Mouse (Mus musculus) forebrain, embryonic 12.5 days (tissue): ENCODE measurements around the gene Otc. TPM values are rescaled to one million over a fixed set of nuclear protein-coding genes. Genes with fewer than 3 reads are reported as not detected.
A peak's percentile ranks its signal among the peaks of the same experiment; 100 is the strongest.

Source experiments
- ATAC-seq: fragments of 200-750 bp; cut with Nextera tagmentation; 2 replicates; pipeline ENCODE4 v1.8.0; 2017; ENCODE audit warnings: moderate TSS enrichment; ENCODE audit not compliant: low FRiP score
- H3K27ac ChIP-seq: fragments of 300-500 bp; sonication (generic); 2 replicates; pipeline ENCODE4 v1.5.1; 2016; ENCODE audit warnings: mild to moderate bottlenecking
- H3K27me3 ChIP-seq: fragments of 300-500 bp; sonication (generic); 2 replicates; pipeline ENCODE4 v1.6.1; 2016; ENCODE audit warnings: mild to moderate bottlenecking
- H3K36me3 ChIP-seq: fragments of 300-500 bp; sonication (generic); replicated peaks from 2 replicates; pipeline ENCODE4 v1.6.1; 2016; ENCODE audit warnings: mild to moderate bottlenecking
- H3K4me1 ChIP-seq: fragments of 300-500 bp; sonication (generic); 2 replicates; pipeline ENCODE4 v1.6.1; 2016
- H3K4me2 ChIP-seq: fragments of 300-500 bp; sonication (generic); 2 replicates; pipeline ENCODE4 v1.6.1; 2016; ENCODE audit warnings: mild to moderate bottlenecking, moderate library complexity
- H3K4me3 ChIP-seq: fragments of 300-500 bp; sonication (generic); replicated peaks from 2 replicates; pipeline ENCODE4 v1.5.1; 2016; ENCODE audit warnings: mild to moderate bottlenecking
- H3K9ac ChIP-seq: fragments of 300-500 bp; sonication (generic); 2 replicates; pipeline ENCODE4 v1.6.1; 2016; ENCODE audit warnings: mild to moderate bottlenecking
- H3K9me3 ChIP-seq: fragments of 300-500 bp; sonication (generic); 2 replicates; pipeline ENCODE4 v1.6.1; 2016
- WGBS: fragments of 180-500 bp; shearing (Covaris S2); methylation state at CpG from one replicate; pipeline ENCODE4 v1.1.7; 2016; 5-methylcytosine and 5-hydroxymethylcytosine counted together
- polyA plus RNA-seq: library from polyadenylated mRNA; unstranded; fragments of >200 nt; fragmentation: Nextera tagmentation; extraction: Ambion mirVana; gene quantifications from 2 replicates; pipeline ENCODE4 v1.2.1, GENCODE M21; 2016

Otc gene
- not detected in 2 replicates for polyA plus RNA-seq

DNA sequence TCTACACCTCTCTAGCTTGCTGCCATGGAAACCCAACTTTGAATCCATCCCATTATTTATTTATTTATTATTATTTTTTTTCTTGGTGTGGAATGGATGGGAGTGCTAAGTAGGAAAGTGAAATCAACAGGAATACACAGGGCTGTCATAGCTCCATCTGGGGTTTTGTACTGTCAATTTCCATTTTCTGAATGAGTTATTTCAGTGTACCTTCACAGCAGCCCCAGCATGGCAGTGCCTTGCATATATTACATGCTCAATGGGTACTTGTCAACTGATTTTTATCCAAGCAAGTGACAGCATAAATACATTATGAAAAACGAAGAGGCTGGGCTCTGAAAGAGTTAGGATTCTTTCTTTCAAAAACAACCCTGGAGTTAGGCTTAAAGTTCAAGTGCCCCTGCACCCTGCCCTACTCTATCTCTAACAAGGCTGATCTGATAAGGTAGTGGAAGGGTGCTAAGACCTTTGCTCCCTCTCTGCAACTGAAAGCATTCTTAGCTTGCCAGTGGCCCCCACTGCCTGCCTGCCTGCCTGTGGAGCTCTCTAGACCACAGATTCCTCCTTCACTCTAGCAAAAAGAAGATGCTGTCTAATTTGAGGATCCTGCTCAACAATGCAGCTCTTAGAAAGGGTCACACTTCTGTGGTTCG is at the start of gene Otc:
TSS of gene Otc (plus strand) at position 454 of the 653 bp plus-strand sequence.
- H3K36me3 ChIP-seq, result no peaks in the 10 kb centered on the region
- no peak within 1 kb of the TSS for H3K4me2 ChIP-seq
- no peaks in the 10 kb centered on the region for H3K4me1 ChIP-seq
- H3K9me3 ChIP-seq, result no peaks in the 10 kb centered on the region
- no peak within 1 kb of the TSS for H3K4me3 ChIP-seq
- 40% methylated on average over 2 of the region's 2 CpGs for WGBS
- ATAC-seq, result no peak
- no peak within 1 kb of the TSS for H3K27ac ChIP-seq
- H3K27me3 ChIP-seq, result no peaks in the 10 kb centered on the region
- H3K9ac ChIP-seq, result no peak within 1 kb of the TSS

DNA sequence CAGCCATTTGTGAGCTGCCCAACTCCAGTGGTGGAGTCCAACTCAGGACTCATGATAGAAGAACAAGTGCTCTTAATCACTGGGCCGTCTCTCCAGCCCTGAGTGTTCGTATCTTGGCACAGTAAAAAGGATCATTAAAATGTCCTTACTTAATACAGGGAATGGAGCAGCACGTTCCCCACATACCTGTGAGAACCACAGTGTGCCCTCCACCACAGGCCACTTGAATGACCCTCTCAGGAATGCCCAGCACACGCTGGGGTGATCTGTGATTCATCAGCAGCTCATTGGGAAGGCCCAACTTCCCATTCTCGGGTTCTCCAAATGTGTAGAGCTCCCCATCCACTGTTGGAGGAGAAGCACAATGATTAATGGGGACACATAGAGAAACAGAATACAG is 46.2 kb upstream of the Otc start:
- no peak overlapping the region for H3K27ac ChIP-seq
- no peaks in the 10 kb centered on the region for H3K9me3 ChIP-seq
- H3K9ac ChIP-seq, result no peak overlapping the region
- ATAC-seq, result no peak
- WGBS, result 82% methylated on average over 5 of the region's 5 CpGs
- H3K4me1 ChIP-seq, result no peaks in the 10 kb centered on the region
- peaks cover 3% of the 10 kb centered on the region for H3K36me3 ChIP-seq
- H3K27me3 ChIP-seq, result no peaks in the 10 kb centered on the region
- no peak overlapping the region for H3K4me3 ChIP-seq
- no peak overlapping the region for H3K4me2 ChIP-seq

DNA sequence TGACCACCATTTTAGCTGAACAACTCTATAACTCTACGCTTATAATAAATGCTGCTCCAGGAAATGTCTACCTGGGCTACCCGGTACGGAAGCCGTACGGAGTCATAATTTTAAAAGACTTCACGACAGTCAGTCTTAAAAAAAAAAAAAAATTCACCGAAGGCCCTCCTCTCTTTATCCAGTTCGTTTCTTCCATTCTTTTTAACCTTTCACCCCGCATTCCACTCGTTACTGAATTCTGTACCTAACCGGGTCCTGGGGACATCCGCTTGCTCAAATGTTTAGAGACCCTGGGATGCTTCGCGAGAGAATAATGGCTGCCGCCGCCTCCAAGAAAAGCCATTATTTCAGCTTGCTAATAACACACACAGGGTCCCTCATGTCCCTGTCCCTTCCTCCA is 36.1 kb upstream of the Otc start:
- H3K27me3 ChIP-seq, result no peaks in the 10 kb centered on the region
- H3K27ac ChIP-seq, result peak overlapping the region; percentile 69
- H3K9ac ChIP-seq, result peak overlapping the region; percentile 59
- H3K4me1 ChIP-seq, result peaks cover 3% of the 10 kb centered on the region; the same call in 1 of the 2 replicates
- ATAC-seq, result peak; percentile 44
- peak overlapping the region; percentile 49 for H3K4me3 ChIP-seq
- WGBS, result 19% methylated on average over 16 of the region's 16 CpGs
- no peaks in the 10 kb centered on the region for H3K9me3 ChIP-seq
- H3K4me2 ChIP-seq, result peak overlapping the region; percentile 55
- no peaks in the 10 kb centered on the region for H3K36me3 ChIP-seq

DNA sequence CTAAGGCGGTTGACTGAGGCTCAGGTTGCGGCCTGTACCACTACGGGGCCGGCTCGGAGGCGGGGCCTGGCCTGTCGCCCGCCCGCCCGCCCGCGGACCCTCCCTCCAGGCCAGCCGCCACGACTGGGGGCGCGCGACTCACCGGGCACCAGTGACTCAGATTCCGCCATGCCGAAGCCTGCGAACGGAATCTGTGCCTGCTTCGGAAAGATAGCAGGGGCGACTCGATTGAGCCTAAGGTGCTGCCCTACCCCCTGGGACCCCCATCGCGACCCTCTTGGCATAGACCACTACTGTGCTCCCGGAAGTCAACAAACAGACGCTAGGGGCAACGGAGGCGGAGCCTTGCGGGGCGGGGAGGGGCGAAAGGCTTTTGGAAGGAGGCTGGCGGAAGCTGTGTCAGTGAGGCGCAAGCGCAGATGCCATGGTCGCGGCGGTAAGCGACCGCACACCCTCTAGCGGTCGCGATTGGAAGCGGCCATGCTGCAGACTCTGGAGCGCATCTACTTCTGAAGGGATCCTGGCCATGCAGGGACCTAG is 35.6 kb upstream of the Otc start, which contains the start of gene Rpgr:
TSS of gene Rpgr (minus strand) at position 511 of the 540 bp plus-strand sequence.
- ATAC-seq, result peak; percentile 98
- Histone ChIP-seq H3K27ac (peak within 1 kb of the TSS; percentile 69), H3K27me3 (no peaks in the 10 kb centered on the region), H3K4me2 (peak within 1 kb of the TSS; percentile 55), H3K36me3 (no peaks in the 10 kb centered on the region), H3K4me3 (peak within 1 kb of the TSS; percentile 49), H3K9ac (peak within 1 kb of the TSS; percentile 59), H3K9me3 (no peaks in the 10 kb centered on the region), H3K4me1 (peaks cover 3% of the 10 kb centered on the region; the same call in 1 of the 2 replicates)
- WGBS, result 16% methylated on average over 43 of the region's 47 CpGs

DNA sequence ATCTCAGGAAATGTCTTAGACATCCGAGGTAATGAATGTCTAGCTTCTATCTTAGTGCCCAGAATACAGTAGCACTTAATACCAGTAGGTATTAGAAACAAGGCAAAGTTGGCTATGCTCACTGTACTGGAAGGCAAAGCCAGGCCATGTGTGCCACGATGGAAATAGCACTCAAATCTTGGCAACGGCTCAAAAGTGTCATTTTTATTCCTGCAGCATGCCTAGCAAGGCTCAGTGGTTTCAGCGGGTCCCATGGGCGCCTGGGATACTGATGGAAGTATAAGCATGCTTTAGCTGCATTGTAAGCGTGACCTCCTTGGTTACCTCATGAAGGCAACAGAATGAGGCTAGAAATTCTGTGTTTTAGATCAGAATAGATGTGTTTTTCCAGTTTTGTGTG is 32.8 kb upstream of the Otc start:
- Histone ChIP-seq H3K36me3 (no peaks in the 10 kb centered on the region), H3K4me3 (no peak overlapping the region), H3K4me2 (no peak overlapping the region), H3K27me3 (no peaks in the 10 kb centered on the region), H3K9me3 (no peaks in the 10 kb centered on the region), H3K27ac (no peak overlapping the region), H3K4me1 (peaks cover 3% of the 10 kb centered on the region; the same call in 1 of the 2 replicates), H3K9ac (no peak overlapping the region)
- WGBS, result 68% methylated on average over 6 of the region's 6 CpGs
- ATAC-seq, result no peak

DNA sequence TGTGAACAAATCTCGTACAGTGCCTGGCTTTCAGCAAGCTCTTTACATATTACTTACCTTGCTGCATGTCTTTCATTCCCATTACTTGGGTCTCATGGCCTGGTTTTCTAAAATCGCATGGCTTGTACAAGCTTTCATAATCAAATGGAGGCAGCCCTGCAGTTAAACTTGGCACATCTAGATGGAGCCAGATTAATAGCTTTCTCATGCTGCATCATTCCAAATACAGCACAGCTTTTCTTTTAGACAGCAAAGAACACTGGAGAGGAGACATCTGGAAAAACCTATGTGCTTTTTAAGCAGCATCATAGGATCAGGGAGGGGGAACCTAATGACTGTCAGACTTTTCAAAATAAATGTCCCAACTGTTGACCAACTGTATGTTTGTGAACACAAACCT is 19.1 kb upstream of the Otc start:
- no peak for ATAC-seq
- Histone ChIP-seq H3K9ac (no peak overlapping the region), H3K4me2 (no peak overlapping the region), H3K4me1 (no peaks in the 10 kb centered on the region), H3K4me3 (no peak overlapping the region), H3K27ac (no peak overlapping the region), H3K27me3 (no peaks in the 10 kb centered on the region), H3K9me3 (no peaks in the 10 kb centered on the region), H3K36me3 (no peaks in the 10 kb centered on the region)
- 83% methylated on average over 2 of the region's 2 CpGs for WGBS

DNA sequence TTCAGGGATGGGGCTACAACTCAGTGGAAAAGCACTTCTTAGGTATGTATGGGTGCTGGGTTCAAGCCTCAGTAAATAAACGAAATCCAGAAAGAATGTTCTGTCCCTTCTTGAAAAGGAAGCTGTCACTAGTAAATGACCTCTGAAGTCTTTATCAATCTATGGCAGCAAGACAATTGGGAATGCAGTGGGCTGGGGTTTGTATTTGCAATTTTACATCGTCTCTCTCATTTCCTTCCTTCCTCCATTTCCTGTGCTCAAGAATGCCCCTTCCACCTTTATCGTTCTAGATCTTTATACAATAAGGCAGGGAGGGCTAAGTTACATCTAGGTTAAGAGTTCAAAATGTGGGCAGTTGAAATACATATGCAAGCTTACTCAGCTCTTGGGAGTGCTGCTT is 17.5 kb upstream of the Otc start:
- no peaks in the 10 kb centered on the region for H3K9me3 ChIP-seq
- H3K4me1 ChIP-seq, result no peaks in the 10 kb centered on the region
- no peaks in the 10 kb centered on the region for H3K36me3 ChIP-seq
- no peaks in the 10 kb centered on the region for H3K27me3 ChIP-seq
- no peak overlapping the region for H3K4me2 ChIP-seq
- H3K9ac ChIP-seq, result no peak overlapping the region
- no peak for ATAC-seq
- H3K4me3 ChIP-seq, result no peak overlapping the region
- H3K27ac ChIP-seq, result no peak overlapping the region
- WGBS, result 66% methylated on average over 3 of the region's 3 CpGs

DNA sequence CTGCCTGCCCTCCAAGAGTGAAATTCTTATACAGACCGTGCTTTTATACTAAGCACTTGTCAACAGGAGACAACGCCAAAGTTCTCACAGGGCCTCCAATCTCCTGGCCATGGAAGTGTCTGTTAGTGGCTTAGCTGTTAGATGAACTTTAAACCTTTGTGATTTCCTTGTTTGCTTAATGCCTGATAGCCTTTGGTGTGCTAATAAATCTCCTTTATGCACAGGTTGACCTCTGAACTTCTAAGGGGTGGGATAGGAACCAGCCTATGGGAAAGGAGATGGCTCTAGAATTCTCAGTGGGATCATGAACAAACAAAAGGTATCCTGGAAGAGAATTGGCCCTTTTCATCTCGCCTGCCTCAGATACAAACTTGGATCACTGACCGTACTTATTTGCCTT is 12.6 kb upstream of the Otc start:
- ATAC-seq, result no peak
- 43% methylated on average over 4 of the region's 4 CpGs for WGBS
- H3K27me3 ChIP-seq, result no peaks in the 10 kb centered on the region

DNA sequence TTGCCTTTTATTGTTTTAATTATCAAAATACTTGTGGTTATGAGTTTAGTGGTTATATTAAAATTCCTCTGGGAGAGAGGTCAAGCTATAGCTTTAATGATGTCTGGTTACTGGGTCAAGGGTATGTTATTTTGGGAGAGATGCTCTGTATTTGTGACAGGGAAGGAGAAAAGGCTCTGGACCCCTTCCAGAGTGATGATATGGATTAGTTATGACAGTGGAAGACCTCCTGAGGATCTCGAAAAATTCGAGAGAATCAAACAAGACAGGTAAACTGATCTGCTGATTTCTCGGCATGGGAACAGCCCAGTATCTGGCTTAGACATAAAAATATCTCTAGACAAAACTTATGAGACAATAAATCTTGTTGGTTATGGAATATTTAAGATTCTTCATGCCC is 8.2 kb upstream of the Otc start:
- no peak overlapping the region for H3K9ac ChIP-seq
- H3K9me3 ChIP-seq, result no peaks in the 10 kb centered on the region
- no peaks in the 10 kb centered on the region for H3K27me3 ChIP-seq
- no peak overlapping the region for H3K4me2 ChIP-seq
- WGBS, result 73% methylated on average over 3 of the region's 3 CpGs
- no peaks in the 10 kb centered on the region for H3K36me3 ChIP-seq
- no peak overlapping the region for H3K4me3 ChIP-seq
- ATAC-seq, result no peak
- no peaks in the 10 kb centered on the region for H3K4me1 ChIP-seq
- no peak overlapping the region for H3K27ac ChIP-seq

More for the DNA sequence above, 12.6 kb upstream of the Otc start:
- Histone ChIP-seq H3K36me3 (no peaks in the 10 kb centered on the region), H3K9ac (no peak overlapping the region), H3K4me1 (no peaks in the 10 kb centered on the region), H3K4me2 (no peak overlapping the region), H3K9me3 (no peaks in the 10 kb centered on the region), H3K4me3 (no peak overlapping the region), H3K27ac (no peak overlapping the region)

DNA sequence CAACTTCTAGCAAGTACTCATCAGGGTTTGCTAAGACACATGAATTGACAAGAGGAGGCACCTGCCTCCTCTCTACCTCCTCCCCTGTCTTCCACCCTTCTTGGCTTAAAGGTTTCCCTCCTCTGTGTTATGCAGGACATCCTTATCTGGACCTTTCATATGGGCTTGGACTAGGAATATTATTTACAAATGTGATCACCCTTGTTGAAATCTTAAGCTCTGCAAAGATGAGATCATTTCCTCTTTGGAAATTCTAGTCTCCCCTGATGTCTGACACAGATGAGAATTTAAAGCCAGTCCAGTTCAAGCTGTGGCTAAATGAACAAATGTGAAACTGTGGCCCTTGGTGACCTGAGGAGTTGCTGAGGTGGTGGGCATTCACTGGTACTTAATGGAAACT is 748 bp upstream of the Otc start:
- no peaks in the 10 kb centered on the region for H3K9me3 ChIP-seq
- ATAC-seq, result no peak
- H3K27ac ChIP-seq, result no peak overlapping the region
- no peaks in the 10 kb centered on the region for H3K27me3 ChIP-seq
- no peak overlapping the region for H3K4me3 ChIP-seq
- H3K9ac ChIP-seq, result no peak overlapping the region
- H3K36me3 ChIP-seq, result no peaks in the 10 kb centered on the region
- no peak overlapping the region for H3K4me2 ChIP-seq
- H3K4me1 ChIP-seq, result no peaks in the 10 kb centered on the region

DNA sequence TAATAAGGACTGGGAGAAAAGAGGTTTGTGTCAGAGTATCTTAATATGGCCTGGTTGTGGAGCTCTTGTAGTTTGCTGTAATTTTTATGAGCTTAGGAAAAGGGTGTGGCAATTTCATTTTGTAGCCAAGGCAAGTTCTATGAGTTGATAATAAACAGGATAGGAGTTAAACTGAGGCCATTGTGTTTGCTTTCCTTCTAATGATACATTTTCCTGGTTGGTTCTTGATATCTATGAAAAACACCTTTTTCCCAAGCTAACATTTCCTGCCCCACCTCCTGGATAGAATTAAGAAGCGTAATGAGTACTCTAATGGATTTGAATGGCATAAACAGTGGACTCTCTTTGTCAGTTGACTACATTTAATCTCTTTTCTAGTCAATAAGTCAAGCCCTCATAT is 5.7 kb downstream of the Otc start:
- Histone ChIP-seq H3K9ac (no peak overlapping the region), H3K27ac (no peak overlapping the region), H3K27me3 (no peaks in the 10 kb centered on the region), H3K9me3 (no peaks in the 10 kb centered on the region), H3K4me3 (no peak overlapping the region), H3K36me3 (no peaks in the 10 kb centered on the region), H3K4me1 (no peaks in the 10 kb centered on the region), H3K4me2 (no peak overlapping the region)
- WGBS, result 85% methylated on average over 1 of the region's 1 CpGs
- ATAC-seq, result no peak

DNA sequence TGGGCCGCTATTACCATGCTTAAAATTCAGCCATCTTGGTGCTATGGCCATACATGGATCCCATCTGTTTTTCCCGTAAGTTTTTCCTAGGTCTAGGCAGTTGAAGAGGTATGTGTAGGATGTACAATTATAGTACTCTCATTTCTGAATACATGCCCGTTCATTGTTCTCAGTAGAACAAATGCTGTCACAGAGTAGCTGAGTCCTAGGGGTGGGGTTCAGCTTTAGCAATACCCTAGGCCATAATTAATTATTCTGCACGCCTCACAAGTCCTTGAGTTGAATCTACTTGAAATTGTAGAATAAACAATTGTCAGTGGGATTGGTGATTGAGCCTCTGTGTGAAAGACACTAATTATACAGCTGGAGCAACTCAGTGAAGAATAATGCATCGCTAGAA is 6.2 kb downstream of the Otc start:
- Histone ChIP-seq H3K27me3 (no peaks in the 10 kb centered on the region), H3K9me3 (no peaks in the 10 kb centered on the region), H3K9ac (no peak overlapping the region), H3K4me1 (no peaks in the 10 kb centered on the region), H3K4me3 (no peak overlapping the region), H3K36me3 (no peaks in the 10 kb centered on the region), H3K27ac (no peak overlapping the region), H3K4me2 (no peak overlapping the region)
- no peak for ATAC-seq
- 61% methylated on average over 5 of the region's 5 CpGs for WGBS

DNA sequence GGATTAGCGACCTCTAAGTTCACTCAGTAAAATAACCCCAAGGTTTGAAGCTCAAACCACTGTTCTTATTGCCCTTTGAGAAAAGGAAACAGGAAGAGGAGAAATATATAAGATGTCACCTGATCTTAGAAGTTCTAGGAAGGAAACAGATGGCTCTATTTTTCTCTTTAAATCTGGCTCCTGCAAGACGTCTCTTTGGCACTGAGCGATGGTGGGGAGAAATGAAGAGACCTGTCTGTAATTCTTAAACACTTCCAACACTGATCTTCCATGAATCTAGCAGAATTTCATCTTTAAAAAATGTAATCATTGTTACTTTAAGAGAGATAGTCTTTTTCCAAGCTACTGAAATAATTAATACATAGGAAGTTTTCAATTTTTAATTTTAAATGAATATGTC is 16.2 kb downstream of the Otc start:
- 72% methylated on average over 3 of the region's 3 CpGs for WGBS
- H3K4me2 ChIP-seq, result no peak overlapping the region
- no peaks in the 10 kb centered on the region for H3K36me3 ChIP-seq
- no peak overlapping the region for H3K9ac ChIP-seq
- no peaks in the 10 kb centered on the region for H3K27me3 ChIP-seq
- no peaks in the 10 kb centered on the region for H3K9me3 ChIP-seq
- H3K4me3 ChIP-seq, result no peak overlapping the region
- no peaks in the 10 kb centered on the region for H3K4me1 ChIP-seq
- ATAC-seq, result no peak
- no peak overlapping the region for H3K27ac ChIP-seq
